Mouse (Mus musculus): ENCODE measurements around the gene Bcl7a.

Bcl7a gene

GRCm38 (mm10) chr5:123416149-123416548 is 72.5 kb downstream of the Bcl7a start:
- DNase-seq (ENCODE audit: low read depth, low spot score) = no peak

GRCm38 (mm10) chr5:123416566-123417518 is 73.2 kb downstream of the Bcl7a start:
- no peak for DNase-seq (ENCODE audit: low read depth, low spot score)

GRCm38 (mm10) chr5:123423885-123424284 is 80.3 kb downstream of the Bcl7a start:
- DNase-seq (ENCODE audit: low read depth, low spot score) = no peak
